Mouse (Mus musculus) hindbrain, postnatal 0 days (tissue): ENCODE measurements around the gene Rtl10. TPM values are rescaled to one million over a fixed set of nuclear protein-coding genes. Genes with fewer than 3 reads are reported as not detected.
"Not testable (repeated sequence)": the region's sequence is repeated elsewhere in the genome, so short reads cannot be mapped to it uniquely, and the experiment has no call there.

Experiments used
- ATAC-seq: fragments of 200-750 bp; cut with Nextera tagmentation; 2 replicates; pipeline ENCODE4 v1.8.0; 2017; ENCODE audit warnings: mild to moderate bottlenecking, moderate TSS enrichment, moderate library complexity
- DNase-seq: peaks from one replicate; pipeline ENCODE4 v3.0.0-alpha.2; 2015; ENCODE audit warnings: low spot score
- H3K27ac ChIP-seq: fragments of 300-500 bp; sonication (generic); 2 replicates; pipeline ENCODE4 v1.5.1; 2014; ENCODE audit warnings: mild to moderate bottlenecking
- H3K27me3 ChIP-seq: fragments of 300-500 bp; sonication (generic); 2 replicates; pipeline ENCODE4 v1.6.1; 2014; ENCODE audit warnings: low read length, mixed read lengths; ENCODE audit not compliant: insufficient read depth
- H3K36me3 ChIP-seq: fragments of 300-500 bp; sonication (generic); 2 replicates; pipeline ENCODE4 v1.6.1; 2014; ENCODE audit warnings: low read length, mixed read lengths; ENCODE audit not compliant: insufficient read depth
- H3K4me1 ChIP-seq: fragments of 300-500 bp; sonication (generic); 2 replicates; pipeline ENCODE4 v1.6.1; 2014; ENCODE audit warnings: antibody characterized with exemption, low read length, mixed read lengths; ENCODE audit not compliant: insufficient read depth
- H3K4me2 ChIP-seq: fragments of 300-500 bp; sonication (generic); 2 replicates; pipeline ENCODE4 v1.6.1; 2014; ENCODE audit warnings: low read depth, mild to moderate bottlenecking, low read length, moderate library complexity, mixed read lengths
- H3K4me3 ChIP-seq: fragments of 300-500 bp; sonication (generic); 2 replicates; pipeline ENCODE4 v1.5.1; 2014; ENCODE audit warnings: low read length
- H3K9ac ChIP-seq: fragments of 300-500 bp; sonication (generic); replicated peaks from 2 replicates; pipeline ENCODE4 v1.6.1; 2014; ENCODE audit warnings: mild to moderate bottlenecking, low read length, moderate library complexity, mixed read lengths
- H3K9me3 ChIP-seq: fragments of 300-500 bp; sonication (generic); 2 replicates; pipeline ENCODE4 v1.6.1; 2016; ENCODE audit warnings: low read length, mixed read lengths
- CTCF ChIP-seq: IDR thresholded peaks from 2 replicates; pipeline ENCODE4 v1.5.1; 2016; ENCODE audit warnings: antibody characterized with exemption, control low read depth, low read depth
- WGBS: fragments of 180-500 bp; shearing (Covaris S2); extraction: QIAGEN DNeasy Blood & Tissue Kit; methylation state at CpG from one replicate; pipeline ENCODE4 v1.1.7; 2014; 5-methylcytosine and 5-hydroxymethylcytosine counted together
- polyA plus RNA-seq: library from polyadenylated mRNA; unstranded; fragments of >200 nt; fragmentation: Nextera tagmentation; extraction: Ambion mirVana; gene quantifications from 2 replicates; pipeline ENCODE4 v1.2.1, GENCODE M21; 2015
- total RNA-seq: library from RNA; depleted of rRNA; stranded (reverse); fragments of >200 nt; gene quantifications from 2 replicates; pipeline ENCODE4 v1.2.3, GENCODE M21; 2014

Gene Rtl10
- total and polyA plus RNA-seq, 2 experiments from 2014 or later: 2.5 to 11.0 TPM

DNA sequence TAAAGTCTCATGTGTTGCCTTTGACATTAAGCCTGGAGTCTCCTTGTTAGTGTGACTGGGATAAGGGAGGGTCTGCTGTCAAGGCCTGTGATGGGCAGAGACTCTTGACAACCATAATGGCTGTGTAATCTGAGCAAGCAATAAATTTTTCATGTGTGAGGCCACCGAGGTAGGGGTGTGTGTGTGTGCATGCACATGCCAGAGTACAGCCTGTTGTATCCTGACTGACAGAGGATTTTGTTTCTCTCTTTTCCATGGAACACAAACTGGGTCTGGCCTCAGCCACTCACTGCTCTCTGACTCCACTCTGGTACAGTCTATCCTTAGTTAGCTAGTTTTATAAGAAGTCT is 8.5 kb downstream of the Rtl10 start:
- Histone ChIP-seq H3K4me1 (no peaks in the 10 kb centered on the region), H3K9me3 (no peaks in the 10 kb centered on the region)

DNA sequence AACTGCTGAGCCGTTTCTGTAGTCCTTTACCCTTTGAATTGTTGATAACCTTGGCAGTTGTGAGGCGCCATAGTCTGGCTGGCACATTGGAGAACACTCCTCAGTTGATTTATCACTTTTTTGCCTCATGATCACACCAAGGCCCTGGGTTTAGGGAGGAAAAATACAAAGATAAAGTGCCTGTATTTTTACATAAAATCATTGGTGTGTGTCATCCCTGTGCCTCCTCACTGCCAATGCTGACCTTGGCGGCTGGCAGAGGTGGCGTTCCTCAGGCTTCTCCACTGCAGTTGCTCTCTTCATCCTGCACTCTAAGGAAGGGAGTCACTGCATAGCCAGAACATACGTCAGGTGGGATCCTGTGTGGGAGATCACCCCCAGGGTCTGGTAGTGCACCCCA is 13.0 kb downstream of the Rtl10 start:
- WGBS: 90% methylated on average over 5 of the region's 5 CpGs
- Histone ChIP-seq H3K4me1 (no peaks in the 10 kb centered on the region), H3K4me2 (no peak overlapping the region), H3K9ac (no peak overlapping the region), H3K36me3 (no peaks in the 10 kb centered on the region), H3K27ac (no peak overlapping the region), H3K4me3 (no peak overlapping the region), H3K9me3 (no peaks in the 10 kb centered on the region), H3K27me3 (no peaks in the 10 kb centered on the region)
- ATAC-seq (no peak), DNase-seq (no peak)
- no peak for TF ChIP-seq CTCF

More for the DNA sequence above, 8.5 kb downstream of the Rtl10 start:
- H3K4me2 ChIP-seq: no peak overlapping the region
- no peak for TF ChIP-seq CTCF
- ATAC-seq (no peak), DNase-seq (no peak)
- H3K9ac ChIP-seq: no peak overlapping the region
- H3K27ac ChIP-seq: no peak overlapping the region
- H3K4me3 ChIP-seq: no peak overlapping the region
- no peaks in the 10 kb centered on the region for H3K27me3 ChIP-seq
- 72% methylated on average over 1 of the region's 1 CpGs for WGBS
- H3K36me3 ChIP-seq: 0 out of 2 replicates have a peak, but pooled peaks cover under 1% of the 10 kb centered on the region

DNA sequence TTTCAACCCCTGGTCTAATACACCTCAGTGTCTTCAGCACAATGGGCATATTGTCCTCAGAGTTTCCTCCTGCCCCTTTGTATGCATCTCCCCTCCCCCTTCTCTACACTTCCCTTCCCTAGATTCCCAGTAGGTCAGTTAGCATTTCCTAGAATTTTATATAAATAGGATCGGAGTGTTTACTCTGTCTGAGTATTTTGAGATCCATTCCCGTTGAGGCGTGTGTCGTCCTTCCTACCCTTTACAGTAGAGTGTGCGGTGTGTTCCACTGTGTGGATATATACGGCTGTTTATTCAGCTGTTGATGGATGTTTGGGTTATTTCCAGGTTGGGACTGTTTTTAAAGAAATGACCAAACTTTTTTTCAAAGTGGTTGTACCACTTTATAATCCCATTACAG is 14.8 kb downstream of the Rtl10 start:
- no peaks in the 10 kb centered on the region for H3K4me1 ChIP-seq
- DNase-seq: no peak
- H3K9me3 ChIP-seq: no peaks in the 10 kb centered on the region
- ATAC-seq: no peak
- no peak overlapping the region for H3K4me2 ChIP-seq
- no peaks in the 10 kb centered on the region for H3K27me3 ChIP-seq
- no peaks in the 10 kb centered on the region for H3K36me3 ChIP-seq
- no peak for TF ChIP-seq CTCF
- no peak overlapping the region for H3K9ac ChIP-seq
- no peak overlapping the region for H3K27ac ChIP-seq
- no peak overlapping the region for H3K4me3 ChIP-seq
- WGBS: 74% methylated on average over 6 of the region's 6 CpGs

DNA sequence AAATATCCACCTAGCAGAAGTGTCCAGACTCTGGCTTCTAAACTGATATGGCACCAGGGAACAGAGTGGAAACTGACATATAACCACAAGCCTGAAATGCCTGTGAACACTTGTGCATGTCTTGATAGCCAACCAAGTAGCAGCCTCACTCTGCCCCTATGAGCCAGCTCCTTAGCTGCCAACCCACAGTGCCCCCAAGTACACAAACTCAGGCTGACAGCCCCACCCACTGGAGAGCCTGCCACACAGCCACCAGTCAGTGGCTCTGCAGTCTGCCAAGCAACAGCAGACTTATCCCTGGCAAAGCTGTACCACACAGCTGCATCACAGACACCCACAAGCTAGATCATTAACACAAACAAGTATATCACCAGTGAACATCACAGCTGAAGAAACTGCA is 19.4 kb downstream of the Rtl10 start:
- Histone ChIP-seq H3K4me2 (no peak overlapping the region), H3K27ac (no peak overlapping the region), H3K9me3 (no peaks in the 10 kb centered on the region), H3K27me3 (no peaks in the 10 kb centered on the region), H3K4me1 (no peaks in the 10 kb centered on the region), H3K9ac (no peak overlapping the region), H3K36me3 (no peaks in the 10 kb centered on the region), H3K4me3 (no peak overlapping the region)
- 0 out of 2 replicates have a peak, but pooled peaks have one; percentile 38 for ATAC-seq
- peak; percentile 43 for DNase-seq
- TF ChIP-seq CTCF: peak; percentile 62

DNA sequence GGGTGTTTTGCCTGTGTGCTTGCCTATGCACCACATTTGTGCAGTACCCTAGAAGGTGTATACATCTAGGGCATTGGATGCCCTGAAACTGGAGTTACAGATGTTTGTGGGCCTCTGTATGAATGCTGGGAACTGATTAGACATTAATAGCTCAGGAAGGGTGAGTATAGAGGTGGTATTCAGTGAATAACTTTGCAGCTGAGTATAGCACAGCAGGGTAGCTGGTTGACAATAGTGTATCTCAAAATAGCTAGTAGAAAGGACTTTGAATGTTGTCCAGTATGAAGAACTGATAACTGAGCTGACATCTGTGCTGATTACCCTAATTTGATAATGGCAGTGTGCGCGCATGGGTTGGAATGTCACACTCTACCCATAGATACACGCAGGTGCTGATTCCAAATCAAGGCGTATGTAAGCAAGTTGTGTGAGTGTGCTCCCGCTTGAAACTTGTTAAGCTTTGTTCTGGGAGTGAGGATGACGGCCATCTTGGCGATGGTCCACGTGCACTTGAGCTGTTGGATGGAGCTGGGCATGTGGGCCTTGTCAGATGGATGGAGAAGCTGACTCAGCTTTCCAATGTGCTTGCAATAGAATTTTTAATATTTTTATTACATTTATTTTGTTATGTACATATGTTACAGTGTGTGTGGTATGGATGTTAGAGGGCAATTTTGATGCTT is 25.0 kb downstream of the Rtl10 start:
- H3K27me3 ChIP-seq: no peaks in the 10 kb centered on the region
- no peak for TF ChIP-seq CTCF
- no peak overlapping the region for H3K4me2 ChIP-seq
- 81% methylated on average over 8 of the region's 8 CpGs for WGBS
- ATAC-seq (no peak), DNase-seq (no peak)
- H3K4me1 ChIP-seq: no peaks in the 10 kb centered on the region
- no peak overlapping the region for H3K27ac ChIP-seq
- H3K4me3 ChIP-seq: no peak overlapping the region
- no peaks in the 10 kb centered on the region for H3K9me3 ChIP-seq
- no peak overlapping the region for H3K9ac ChIP-seq
- no peaks in the 10 kb centered on the region for H3K36me3 ChIP-seq

DNA sequence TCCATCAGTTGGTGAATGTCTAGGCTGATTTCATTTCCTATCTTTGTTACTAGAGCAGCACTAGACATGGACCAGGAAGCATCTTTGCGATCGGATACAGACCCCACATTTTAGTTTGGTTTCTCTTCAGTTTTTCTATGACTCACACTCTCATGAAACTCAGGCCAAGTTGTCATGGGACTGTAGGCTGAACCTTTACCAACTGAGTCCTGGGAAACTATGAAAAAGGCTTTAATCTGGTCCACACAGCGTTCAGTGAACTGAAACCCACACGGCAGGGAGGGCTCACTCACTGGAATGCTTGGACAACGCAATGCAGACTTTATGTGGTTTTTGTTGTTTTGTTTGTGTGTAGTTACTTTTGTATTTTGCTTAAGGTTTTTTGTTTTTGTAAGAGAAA is 30.0 kb downstream of the Rtl10 start:
- no peaks in the 10 kb centered on the region for H3K4me1 ChIP-seq
- H3K27me3 ChIP-seq: no peaks in the 10 kb centered on the region
- no peak for DNase-seq
- no peak overlapping the region for H3K9ac ChIP-seq
- no peaks in the 10 kb centered on the region for H3K9me3 ChIP-seq
- no peak overlapping the region for H3K27ac ChIP-seq
- WGBS: 71% methylated on average over 5 of the region's 5 CpGs
- no peak overlapping the region for H3K4me3 ChIP-seq
- TF ChIP-seq CTCF: no peak
- H3K36me3 ChIP-seq: no peaks in the 10 kb centered on the region
- no peak overlapping the region for H3K4me2 ChIP-seq
- ATAC-seq: no peak

DNA sequence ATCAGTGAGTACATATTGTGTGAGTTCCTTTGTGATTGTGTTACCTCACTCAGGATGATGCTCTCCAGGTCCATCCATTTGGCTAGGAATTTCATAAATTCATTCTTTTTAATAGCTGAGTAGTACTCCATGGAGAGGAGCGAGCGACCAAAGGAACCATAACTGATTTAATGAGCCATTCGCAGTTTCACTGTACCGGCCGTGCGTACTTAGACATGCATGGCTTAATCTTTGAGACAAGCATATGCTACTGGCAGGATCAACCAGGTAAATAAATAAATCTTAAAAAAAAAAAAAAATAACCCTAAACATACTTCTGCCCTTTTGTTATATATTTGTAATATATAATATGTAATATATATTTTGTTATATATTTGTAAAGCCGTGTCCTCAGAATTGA is 34.4 kb downstream of the Rtl10 start:
- WGBS: 89% methylated on average over 7 of the region's 7 CpGs
- ATAC-seq: peak; percentile 99

More for the DNA sequence above, 34.4 kb downstream of the Rtl10 start:
- H3K9ac ChIP-seq, H3K9me3 ChIP-seq, H3K27ac ChIP-seq, H3K27me3 ChIP-seq, H3K4me1 ChIP-seq, H3K4me2 ChIP-seq, DNase-seq, H3K4me3 ChIP-seq, H3K36me3 ChIP-seq: not testable (repeated sequence)
